Mouse (Mus musculus): ENCODE results near the gene Rxrb.
A peak's percentile ranks its signal among the peaks of the same experiment; 100 is the strongest.

DNA sequence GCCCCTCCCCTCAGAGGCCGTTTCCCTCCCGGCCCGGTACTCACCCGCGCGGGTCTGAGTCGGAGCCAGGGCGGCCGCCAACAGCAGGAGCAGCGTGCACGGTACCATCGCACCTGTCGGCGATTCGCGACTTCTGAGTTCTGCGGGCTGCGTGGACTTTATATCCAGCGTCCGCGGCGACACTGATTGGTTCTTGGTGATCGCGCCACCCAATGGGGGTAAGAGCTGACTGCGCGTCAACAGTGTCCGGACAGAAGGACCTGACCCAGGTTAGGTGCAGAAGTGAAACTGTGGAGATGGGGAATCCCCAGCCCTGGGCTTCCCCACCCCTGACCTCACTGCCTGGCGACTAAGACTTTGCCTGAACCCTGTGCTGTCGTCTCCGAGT is 31.5 kb upstream of the Rxrb start, which contains the start of gene H2-K1:
- peak; percentile 100 for TF ChIP-seq POLR2A (IDR thresholded peaks at IDR 0.05; ENCODE audit: extremely low read depth, insufficient read depth, low read length)
- TF ChIP-seq CTCF (IDR thresholded peaks at IDR 0.05; ENCODE audit: low read depth, low read length), result no peak
